Mouse (Mus musculus): ENCODE data around the gene Setd1b. TPM values are rescaled to one million over a fixed set of nuclear protein-coding genes. Genes with fewer than 3 reads are reported as not detected.

Setd1b gene
- total and polyA plus RNA-seq, 3 experiments, result 2.1 to 90.6 (median 76.7) TPM

DNA sequence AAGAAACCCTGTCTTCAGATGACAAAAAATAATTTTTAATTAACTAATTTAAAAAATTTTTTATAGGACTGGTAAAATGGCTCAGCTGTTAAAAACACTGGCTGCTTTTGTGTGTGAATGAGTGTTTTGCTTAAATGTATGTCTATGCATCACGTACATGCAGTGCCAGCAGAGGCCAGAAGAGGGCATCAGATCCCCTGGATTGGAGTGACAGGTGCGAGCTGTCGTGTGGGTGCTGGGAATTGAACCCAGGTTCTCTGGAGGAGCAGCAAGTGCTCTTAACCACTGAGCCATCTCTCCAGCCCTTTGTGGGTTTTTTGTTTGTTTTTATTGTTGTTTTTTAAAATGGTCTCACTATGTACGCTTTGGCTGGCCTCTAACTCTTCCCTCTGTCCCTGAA lies 19.8 kb upstream of the Setd1b start:
- Histone ChIP-seq H3K36me3 (replicated peaks) (no peaks in the 10 kb centered on the region), H3K4me1 (ENCODE audit: insufficient read depth, low read depth, low read length) (peaks cover 13% of the 10 kb centered on the region), H3K4me3 (ENCODE audit: low read depth, low read length) (no peak overlapping the region), H3K9me3 (replicated peaks) (no peaks in the 10 kb centered on the region), H3K27me3 (ENCODE audit: insufficient read depth, low read length) (peaks cover 27% of the 10 kb centered on the region)
- peak; percentile 24; the same call in 1 of the 2 replicates for TF ChIP-seq CTCF (IDR thresholded peaks at IDR 0.05; ENCODE audit: low read depth, low read length)
- TF ChIP-seq GATA2 (IDR thresholded peaks at IDR 0.05; ENCODE audit: borderline replicate concordance, low read depth, low read length), result no peak
- DNase-seq (ENCODE audit: low spot score), result no peak
- ATAC-seq (ENCODE audit: extremely low read depth, insufficient number of reproducible peaks, low FRiP score, poor library complexity, severe bottlenecking), result no peak

GRCm38 (mm10) chr5:123125105-123125504 lies 16.9 kb upstream of the Setd1b start:
- Histone ChIP-seq H3K4me3 (ENCODE audit: low read depth, low read length) (no peak overlapping the region), H3K36me3 (replicated peaks) (peaks cover 6% of the 10 kb centered on the region)

GRCm38 (mm10) chr5:123125638-123126406 lies 16.2 kb upstream of the Setd1b start:
- DNase-seq (ENCODE audit: low spot score) (no peak), ATAC-seq (ENCODE audit: extremely low read depth, insufficient number of reproducible peaks, low FRiP score, poor library complexity, severe bottlenecking) (no peak; the same call in 1 of the 2 replicates)
- no peaks in the 10 kb centered on the region for H3K9me3 ChIP-seq (replicated peaks)
- peaks cover 2% of the 10 kb centered on the region; the same call in 1 of the 2 replicates for H3K27me3 ChIP-seq (ENCODE audit: insufficient read depth, low read length)
- TF ChIP-seq POLR2AphosphoS5 (IDR thresholded peaks at IDR 0.05; ENCODE audit: insufficient replicate concordance, low read depth, low read length) (no peak), TAL1 (conservative IDR thresholded peaks at IDR 0.05; ENCODE audit: low read depth, low read length) (no peak), GATA2 (IDR thresholded peaks at IDR 0.05; ENCODE audit: borderline replicate concordance, low read depth, low read length) (no peak), GATA1 (IDR thresholded peaks at IDR 0.05; ENCODE audit: borderline replicate concordance, low read length) (no peak), CTCF (IDR thresholded peaks at IDR 0.05; ENCODE audit: low read depth, low read length) (no peak)
- peaks cover 11% of the 10 kb centered on the region for H3K36me3 ChIP-seq (replicated peaks)
- peak overlapping the region; percentile 54; the same call in 1 of the 2 replicates for H3K4me3 ChIP-seq (ENCODE audit: low read depth, low read length)
- peaks cover 30% of the 10 kb centered on the region for H3K4me1 ChIP-seq (ENCODE audit: insufficient read depth, low read depth, low read length)

More at GRCm38 (mm10) chr5:123125105-123125504, 16.9 kb upstream of the Setd1b start:
- H3K9me3 ChIP-seq (replicated peaks), result no peaks in the 10 kb centered on the region
- H3K27me3 ChIP-seq (ENCODE audit: insufficient read depth, low read length), result peaks cover 8% of the 10 kb centered on the region; the same call in 1 of the 2 replicates
- ATAC-seq (ENCODE audit: extremely low read depth, insufficient number of reproducible peaks, low FRiP score, poor library complexity, severe bottlenecking) (no peak), DNase-seq (ENCODE audit: low spot score) (no peak)
- peaks cover 28% of the 10 kb centered on the region for H3K4me1 ChIP-seq (ENCODE audit: insufficient read depth, low read depth, low read length)
- no peak for TF ChIP-seq CTCF (IDR thresholded peaks at IDR 0.05; ENCODE audit: low read depth, low read length)
- no peak for TF ChIP-seq GATA1 (IDR thresholded peaks at IDR 0.05; ENCODE audit: borderline replicate concordance, low read length)
- TF ChIP-seq GATA2 (IDR thresholded peaks at IDR 0.05; ENCODE audit: borderline replicate concordance, low read depth, low read length), result no peak
- TF ChIP-seq POLR2AphosphoS5 (IDR thresholded peaks at IDR 0.05; ENCODE audit: insufficient replicate concordance, low read depth, low read length), result no peak
- no peak for TF ChIP-seq TAL1 (conservative IDR thresholded peaks at IDR 0.05; ENCODE audit: low read depth, low read length)

GRCm38 (mm10) chr5:123127031-123127430 lies 15.0 kb upstream of the Setd1b start:
- Histone ChIP-seq H3K36me3 (replicated peaks) (peaks cover 14% of the 10 kb centered on the region), H3K4me3 (ENCODE audit: low read depth, low read length) (no peak overlapping the region), H3K9me3 (replicated peaks) (no peaks in the 10 kb centered on the region), H3K4me1 (ENCODE audit: insufficient read depth, low read depth, low read length) (peaks cover 38% of the 10 kb centered on the region), H3K27me3 (ENCODE audit: insufficient read depth, low read length) (no peaks in the 10 kb centered on the region; the same call in 1 of the 2 replicates)
- ATAC-seq (ENCODE audit: extremely low read depth, insufficient number of reproducible peaks, low FRiP score, poor library complexity, severe bottlenecking), result no peak
- no peak for DNase-seq (ENCODE audit: low spot score)
- TF ChIP-seq CTCF (IDR thresholded peaks at IDR 0.05; ENCODE audit: low read depth, low read length) (no peak), GATA1 (IDR thresholded peaks at IDR 0.05; ENCODE audit: borderline replicate concordance, low read length) (no peak), POLR2AphosphoS5 (IDR thresholded peaks at IDR 0.05; ENCODE audit: insufficient replicate concordance, low read depth, low read length) (no peak), GATA2 (IDR thresholded peaks at IDR 0.05; ENCODE audit: borderline replicate concordance, low read depth, low read length) (no peak), TAL1 (conservative IDR thresholded peaks at IDR 0.05; ENCODE audit: low read depth, low read length) (no peak)

- ATAC-seq (ENCODE audit: extremely low read depth, insufficient number of reproducible peaks, low FRiP score, poor library complexity, severe bottlenecking) (peak; percentile 55; the same call in 1 of the 2 replicates), DNase-seq (ENCODE audit: low spot score) (peak; percentile 63)
- no peak for TF ChIP-seq CTCF (IDR thresholded peaks at IDR 0.05; ENCODE audit: low read depth, low read length)
- TF ChIP-seq TAL1 (conservative IDR thresholded peaks at IDR 0.05; ENCODE audit: low read depth, low read length), result no peak
- no peak for TF ChIP-seq GATA1 (IDR thresholded peaks at IDR 0.05; ENCODE audit: borderline replicate concordance, low read length)
- no peak for TF ChIP-seq POLR2AphosphoS5 (IDR thresholded peaks at IDR 0.05; ENCODE audit: insufficient replicate concordance, low read depth, low read length)
- no peak for TF ChIP-seq GATA2 (IDR thresholded peaks at IDR 0.05; ENCODE audit: borderline replicate concordance, low read depth, low read length)
- Histone ChIP-seq H3K4me1 (ENCODE audit: insufficient read depth, low read depth, low read length) (peaks cover 53% of the 10 kb centered on the region), H3K27me3 (ENCODE audit: insufficient read depth, low read length) (no peaks in the 10 kb centered on the region; the same call in 1 of the 2 replicates), H3K9me3 (replicated peaks) (no peaks in the 10 kb centered on the region), H3K4me3 (ENCODE audit: low read depth, low read length) (no peak overlapping the region), H3K36me3 (replicated peaks) (peaks cover 24% of the 10 kb centered on the region)
These were observed 13.4 kb upstream of the Setd1b start for GRCm38 (mm10) chr5:123128426-123129169.

- TF ChIP-seq GATA2 (IDR thresholded peaks at IDR 0.05; ENCODE audit: borderline replicate concordance, low read depth, low read length) (no peak), POLR2AphosphoS5 (IDR thresholded peaks at IDR 0.05; ENCODE audit: insufficient replicate concordance, low read depth, low read length) (no peak), GATA1 (IDR thresholded peaks at IDR 0.05; ENCODE audit: borderline replicate concordance, low read length) (no peak), TAL1 (conservative IDR thresholded peaks at IDR 0.05; ENCODE audit: low read depth, low read length) (no peak), CTCF (IDR thresholded peaks at IDR 0.05; ENCODE audit: low read depth, low read length) (no peak)
- Histone ChIP-seq H3K9me3 (replicated peaks) (no peaks in the 10 kb centered on the region), H3K4me1 (ENCODE audit: insufficient read depth, low read depth, low read length) (peaks cover 60% of the 10 kb centered on the region), H3K4me3 (ENCODE audit: low read depth, low read length) (no peak overlapping the region), H3K36me3 (replicated peaks) (peaks cover 31% of the 10 kb centered on the region), H3K27me3 (ENCODE audit: insufficient read depth, low read length) (no peaks in the 10 kb centered on the region; the same call in 1 of the 2 replicates)
- DNase-seq (ENCODE audit: low spot score) (no peak), ATAC-seq (ENCODE audit: extremely low read depth, insufficient number of reproducible peaks, low FRiP score, poor library complexity, severe bottlenecking) (no peak)
These were observed 12.7 kb upstream of the Setd1b start for GRCm38 (mm10) chr5:123129170-123129757.
